Mouse (Mus musculus) hematopoietic multipotent progenitor cell, adult 10-12 weeks (in vitro differentiated cells): ENCODE data around the gene Huwe1. TPM values are rescaled to one million over a fixed set of nuclear protein-coding genes. Genes with fewer than 3 reads are reported as not detected.

Experiments used
- polyA plus RNA-seq: library from polyadenylated mRNA; stranded (reverse); fragments of >175 nt; gene quantifications from 2 replicates; pipeline ENCODE4 v1.2.3, GENCODE M21; 2012; ENCODE audit warnings: low replicate concordance

Huwe1 gene
- 29.1 and 31.5 TPM in 2 replicates for polyA plus RNA-seq

GRCm38 (mm10) chrX:151800701-151801511 lies at the start of gene Huwe1:
TSS of gene Huwe1 (plus strand) at chrX:151800807.

Other genes with a start within 250 kb of the Huwe1 start
- gene Hsd17b10, start 201.0 kb downstream of the Huwe1 start, polyA plus RNA-seq = 9.8 and 20.6 TPM in 2 replicates
- gene Ribc1, start 215.5 kb downstream of the Huwe1 start, polyA plus RNA-seq = 0.23 and 0.73 TPM in 2 replicates
- gene Smc1a, start 215.6 kb downstream of the Huwe1 start, polyA plus RNA-seq = 3.0 and 12.7 TPM in 2 replicates